Mouse (Mus musculus): ENCODE data around the gene Eif2d.

The Eif2d gene

DNA sequence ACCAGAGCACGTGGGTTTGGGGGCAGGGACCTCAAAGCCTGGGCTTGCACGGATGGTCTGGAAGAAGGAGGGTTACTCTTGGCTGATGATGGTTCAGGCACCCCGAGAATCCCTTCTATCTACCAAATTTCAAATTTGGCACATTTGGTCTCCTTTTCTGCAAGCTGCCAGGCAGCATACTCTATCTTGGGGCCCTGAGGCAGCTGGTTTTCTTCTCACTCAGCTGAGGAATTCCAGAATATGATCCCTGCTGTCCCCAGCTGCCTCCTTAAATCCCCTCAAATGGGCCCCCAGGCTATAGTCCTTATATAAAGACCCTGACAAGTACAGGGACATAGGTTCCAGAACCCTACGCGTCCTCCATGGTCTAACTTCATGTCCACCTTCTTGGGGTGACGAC, 60.4 kb downstream of the Eif2d start:
- DNase-seq (ENCODE audit: low spot score), result no peak

DNA sequence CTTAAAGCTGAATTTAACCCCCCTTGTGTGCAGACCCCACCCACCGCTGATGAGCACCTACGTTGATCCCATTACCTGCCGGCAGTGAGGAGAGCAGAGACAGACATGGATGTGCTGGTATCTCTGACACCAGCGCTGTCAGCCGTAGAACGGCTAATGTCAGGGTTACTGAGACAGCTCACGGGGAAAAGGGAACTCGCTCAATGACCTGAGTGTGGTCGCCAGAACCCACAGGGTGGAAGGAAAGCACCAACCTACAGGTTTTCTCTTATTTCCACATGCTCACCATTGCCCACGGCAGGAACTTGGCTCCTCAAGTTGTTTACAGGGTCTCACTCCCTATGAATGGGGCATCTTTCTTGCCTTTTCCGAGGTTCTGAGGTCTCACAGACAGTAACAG, 66.0 kb downstream of the Eif2d start:
- no peak for DNase-seq (ENCODE audit: low spot score)

- no peak for DNase-seq (ENCODE audit: low spot score)
Observed at GRCm38 (mm10) chr1:131221822-131222590, 69.0 kb downstream of the Eif2d start.

DNA sequence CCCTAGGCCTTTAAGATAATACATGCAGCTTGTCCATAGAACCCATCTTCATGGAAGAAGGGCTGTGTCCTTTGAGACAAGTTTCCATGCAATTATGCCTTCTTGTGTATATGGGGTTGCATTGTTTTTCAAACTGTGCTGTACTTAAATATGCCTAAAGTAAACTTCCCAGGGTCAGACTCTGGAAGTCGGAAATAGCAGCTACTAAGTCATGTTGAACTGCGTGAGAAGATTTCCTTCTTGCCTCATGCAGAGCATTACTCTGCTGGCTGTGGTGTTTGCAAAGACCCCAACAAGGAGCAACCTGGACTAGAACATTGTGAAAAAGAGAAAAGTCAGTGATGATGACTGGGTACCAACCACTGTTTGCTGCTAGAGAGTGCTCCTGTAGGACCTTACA, 70.4 kb downstream of the Eif2d start:
- no peak for DNase-seq (ENCODE audit: low spot score)

- DNase-seq (ENCODE audit: low spot score), result no peak
Observed at GRCm38 (mm10) chr1:131224848-131225471, 72.0 kb downstream of the Eif2d start.

GRCm38 (mm10) chr1:131228225-131228624, 75.2 kb downstream of the Eif2d start:
- no peak for DNase-seq (ENCODE audit: low spot score)

GRCm38 (mm10) chr1:131228659-131229058, 75.7 kb downstream of the Eif2d start:
- DNase-seq (ENCODE audit: low spot score), result no peak

GRCm38 (mm10) chr1:131233527-131233926, 80.5 kb downstream of the Eif2d start:
- no peak for DNase-seq (ENCODE audit: low spot score)

DNA sequence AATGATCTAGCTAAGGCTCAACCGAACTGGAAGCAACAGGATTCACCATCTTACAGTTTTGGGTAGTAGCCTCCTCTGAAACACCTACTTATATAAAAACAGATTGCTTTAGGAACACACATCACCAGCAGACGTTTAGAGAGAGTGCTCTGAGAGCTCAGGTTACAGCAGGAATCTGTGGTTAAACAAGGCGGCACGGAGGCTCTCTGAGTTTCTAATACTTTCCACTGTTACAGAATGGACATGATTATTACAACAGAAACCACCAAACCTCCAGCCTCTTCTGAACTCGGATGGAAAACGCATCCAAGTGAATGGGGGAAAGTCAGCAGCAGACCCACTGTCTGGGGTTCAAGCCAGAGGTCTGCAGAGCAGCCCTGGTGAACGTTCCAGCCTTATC, 83.1 kb downstream of the Eif2d start:
- DNase-seq (ENCODE audit: low spot score), result no peak

Measured in embryo, embryonic 10.5 days (tissue).